Mouse (Mus musculus) adrenal gland, postnatal 14 days (tissue): ENCODE measurements around the gene Gm11634. TPM values are rescaled to one million over a fixed set of nuclear protein-coding genes. Genes with fewer than 3 reads are reported as not detected.

Source experiments
- DNase-seq: peaks from one replicate; pipeline ENCODE4 v3.0.0; 2021; ENCODE audit warnings: mixed read lengths
- total RNA-seq: library from RNA; stranded (reverse); gene quantifications from 2 replicates; pipeline ENCODE4 v1.2.3, GENCODE M21; 2021

The Gm11634 gene
- total RNA-seq, 1 experiment from 2014 or later: not detected

DNA sequence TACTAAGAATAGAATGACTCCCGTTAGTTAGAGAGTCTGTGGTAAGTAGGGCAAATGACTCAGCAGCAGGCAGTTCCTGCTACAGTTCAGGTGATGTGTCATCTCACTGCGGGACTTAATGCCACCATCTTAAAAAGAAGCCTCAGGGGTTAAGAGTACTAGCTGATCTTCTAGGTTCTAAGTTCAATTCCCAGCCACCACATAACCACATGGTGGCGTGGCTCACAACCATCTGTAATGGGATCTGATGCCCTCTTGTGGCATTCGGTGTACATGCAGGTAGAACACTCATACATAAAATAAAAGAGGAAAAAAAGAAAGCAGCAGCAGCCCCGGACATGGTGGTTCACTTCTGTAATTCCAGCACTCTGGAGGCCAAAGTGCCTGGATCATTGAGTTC lies 36.7 kb downstream of the Gm11634 start:
- DNase-seq: peak; percentile 65

DNA sequence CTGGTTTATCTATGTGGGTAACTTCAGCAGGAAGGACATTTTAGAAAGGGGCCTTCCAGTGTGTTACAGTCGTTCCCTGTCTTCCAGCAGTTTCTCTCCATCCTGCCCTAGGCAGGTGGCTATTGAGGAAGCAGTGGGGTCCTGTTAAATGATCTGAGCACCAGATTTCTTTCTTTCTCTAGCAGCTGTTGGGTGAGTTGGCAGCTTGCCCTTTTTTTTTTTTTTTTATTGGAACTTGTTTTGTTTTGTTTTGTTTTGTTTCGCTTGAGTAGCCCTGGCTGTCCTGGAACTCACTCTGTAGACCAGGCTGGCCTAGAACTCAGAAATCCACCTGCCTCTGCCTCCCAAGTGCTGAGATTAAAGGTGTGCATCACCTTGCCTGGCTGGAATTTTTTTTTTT lies 42.1 kb downstream of the Gm11634 start:
- DNase-seq: no peak

DNA sequence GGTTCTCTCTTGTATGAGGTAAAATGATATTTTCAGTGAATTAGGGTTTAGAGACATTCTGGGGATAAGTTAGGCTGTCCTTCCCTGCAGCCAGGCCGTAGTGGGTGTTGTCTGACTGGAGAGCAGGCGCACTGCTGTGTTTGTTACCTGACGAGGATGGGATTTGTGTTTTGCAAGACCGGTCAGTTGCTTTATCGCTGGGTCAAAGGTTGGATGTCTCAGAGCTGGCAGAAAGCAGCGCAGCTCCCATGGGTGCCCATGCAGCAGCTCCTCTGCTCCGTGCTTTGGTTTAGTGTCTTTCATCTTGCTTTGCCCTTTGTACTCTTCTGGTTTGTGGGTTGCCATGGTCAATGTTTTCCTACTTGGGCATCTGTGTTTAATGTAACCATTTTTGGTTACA lies 42.5 kb downstream of the Gm11634 start:
- DNase-seq: peak; percentile 32

DNA sequence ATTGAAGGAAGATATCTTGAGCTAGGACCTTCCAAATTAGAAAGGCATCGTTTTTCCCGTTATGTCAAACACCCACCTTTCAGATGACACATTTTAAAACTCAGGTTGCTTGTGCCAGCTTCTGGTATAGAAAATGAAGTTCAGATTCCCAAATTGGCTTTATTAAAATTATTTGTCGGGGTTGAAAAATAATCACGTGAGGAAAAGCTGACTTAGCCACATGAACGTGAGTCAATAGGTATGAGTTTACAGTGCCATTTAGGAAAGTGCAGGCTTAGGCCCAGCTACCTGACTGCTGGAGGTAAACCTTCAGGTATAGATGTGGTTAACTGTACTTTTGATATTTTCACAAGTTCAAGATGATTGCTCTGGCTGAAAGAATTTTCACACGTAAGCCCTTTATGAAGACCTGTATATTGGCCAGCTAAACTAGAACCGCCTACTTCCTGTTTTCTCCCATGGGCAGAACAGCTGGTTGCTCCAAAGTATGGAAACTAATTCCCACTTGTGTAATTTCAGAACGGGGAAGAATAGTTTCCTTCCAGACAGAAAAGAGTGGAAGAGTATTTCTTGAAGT lies 45.6 kb downstream of the Gm11634 start:
- DNase-seq: no peak

DNA sequence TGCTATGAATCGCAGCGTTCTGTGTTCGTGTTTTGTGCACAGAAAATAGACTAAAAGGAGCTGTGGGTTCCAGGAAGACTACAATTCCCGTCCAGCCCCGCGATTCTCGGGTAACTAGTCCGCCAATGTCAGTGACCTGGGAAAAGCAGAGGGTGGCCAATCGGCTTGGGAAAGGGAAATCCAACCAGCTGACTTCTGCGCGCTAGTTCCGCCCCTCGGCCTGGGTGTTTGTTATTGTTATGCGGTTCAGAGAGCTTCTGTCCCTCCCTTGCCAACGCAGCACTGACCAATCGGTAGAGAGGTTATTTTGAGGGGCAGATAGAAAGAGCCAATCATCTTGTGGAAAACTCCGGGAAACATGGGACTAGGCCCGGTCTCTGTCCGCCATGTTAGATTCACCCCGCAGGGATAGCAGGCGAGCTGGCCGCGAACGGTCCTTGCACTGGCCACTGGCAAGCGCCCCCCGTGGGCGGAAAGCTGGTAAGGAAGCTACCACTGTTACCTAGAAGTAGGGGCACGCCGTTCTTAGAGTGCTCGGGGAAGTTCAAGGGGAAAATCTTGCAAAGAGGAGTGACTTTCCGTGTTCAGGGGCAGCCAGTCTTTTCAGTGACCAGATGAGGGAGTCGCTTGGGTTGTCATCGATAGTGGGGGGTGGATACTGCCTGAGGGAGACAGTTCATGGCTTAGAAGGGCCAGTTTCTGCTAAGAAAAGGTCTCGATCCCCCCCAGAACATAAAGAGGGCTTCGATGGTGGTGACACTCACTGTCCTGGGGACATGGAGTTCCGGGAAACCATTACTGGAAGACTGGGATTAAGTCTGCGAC lies 46.4 kb downstream of the Gm11634 start:
- DNase-seq: peak; percentile 97

DNA sequence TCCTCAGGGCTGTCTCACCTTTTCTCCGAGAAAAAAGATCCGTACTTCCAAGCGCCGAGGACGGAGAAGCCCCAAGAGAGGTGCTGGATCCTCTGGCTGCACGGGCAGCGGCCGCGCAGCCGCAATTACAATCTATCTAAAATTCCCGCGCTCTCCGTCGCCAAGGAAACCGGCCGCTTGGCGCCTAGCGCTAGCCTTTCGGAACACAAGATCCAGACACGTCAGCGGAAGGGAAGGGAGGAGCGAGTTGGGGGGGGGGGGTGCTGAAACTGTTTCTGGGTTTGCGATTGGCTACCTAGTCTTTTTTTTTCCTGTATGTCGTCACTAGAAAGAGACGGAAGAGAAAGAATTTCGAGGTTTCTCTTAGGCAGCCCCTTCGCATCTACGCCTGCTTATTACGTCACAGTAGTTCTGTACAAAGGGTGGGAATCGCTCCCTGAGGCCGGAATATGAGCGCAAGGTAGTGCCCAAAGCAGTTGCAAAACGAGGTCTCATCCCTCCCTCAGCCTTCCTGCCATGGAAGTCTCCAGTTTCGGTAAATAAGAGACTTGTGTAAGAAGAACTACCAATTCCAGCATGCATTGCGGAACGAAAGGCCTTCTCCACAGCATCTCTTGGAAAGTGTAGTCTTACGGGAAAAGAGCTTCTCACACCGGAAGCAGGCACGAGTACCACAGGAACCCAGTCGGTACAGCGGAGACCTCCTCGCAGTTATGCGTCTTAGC lies 47.1 kb downstream of the Gm11634 start, which contains the start of the genes Brca1 and Nbr1:
TSS of gene Brca1 (minus strand) at position 205 of the 725 bp plus-strand sequence.
TSS of gene Nbr1 (plus strand) at position 399 of the 725 bp plus-strand sequence.
- DNase-seq: peak; percentile 96

DNA sequence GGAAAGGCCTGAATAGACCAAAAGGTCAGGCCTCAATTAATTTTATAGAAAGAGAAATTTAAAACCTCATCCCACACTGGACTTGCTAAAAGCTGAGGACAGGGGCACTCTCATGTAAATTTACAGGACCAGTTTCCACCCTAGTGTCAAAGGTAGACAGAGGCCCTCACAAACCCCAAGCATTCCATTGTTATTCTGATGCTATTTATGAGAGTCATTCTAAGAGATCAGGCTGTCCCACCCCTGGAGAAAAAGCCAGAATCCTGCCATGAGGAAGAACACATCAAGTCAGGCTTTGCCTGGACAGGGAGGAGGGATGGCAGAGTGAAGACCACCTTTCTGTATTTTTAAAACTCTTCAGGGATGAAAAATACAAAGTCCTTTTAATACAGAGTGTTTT lies 50.5 kb downstream of the Gm11634 start:
- DNase-seq: no peak

DNA sequence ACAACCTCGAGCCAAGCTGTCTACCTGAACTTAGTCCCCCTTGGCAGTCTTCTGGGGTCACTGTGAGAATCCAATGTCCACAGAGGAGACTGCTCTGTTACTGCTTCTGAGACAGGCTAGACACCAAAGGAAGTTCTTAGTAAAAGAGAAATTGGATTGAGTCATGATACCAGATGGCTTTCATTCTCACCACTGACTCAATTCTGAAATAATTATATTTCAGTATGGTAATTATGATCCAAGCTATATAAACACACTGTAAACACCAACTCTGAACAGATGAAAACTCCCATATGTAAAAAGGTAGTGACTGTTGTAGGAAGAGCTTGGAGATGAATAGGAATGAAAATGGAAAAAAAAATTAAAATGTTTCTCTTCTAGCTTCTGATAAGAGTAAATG lies 54.9 kb downstream of the Gm11634 start:
- DNase-seq: no peak

Other genes with a start within 250 kb of the Gm11634 start
- 8.4 and 26.4 TPM in 2 replicates for gene G6pc, start 231.7 kb downstream of the Gm11634 start, total RNA-seq
- 41.9 and 44.8 TPM in 2 replicates for gene Aarsd1, start 181.6 kb downstream of the Gm11634 start, total RNA-seq
- 3.9 and 6.0 TPM in 2 replicates for gene Gm27029, start 174.5 kb downstream of the Gm11634 start, total RNA-seq
- 19.6 and 20.9 TPM in 2 replicates for gene Rundc1, start 174.2 kb downstream of the Gm11634 start, total RNA-seq
- gene Ptges3l, start 173.9 kb downstream of the Gm11634 start, total RNA-seq: 3.2 and 5.3 TPM in 2 replicates
- gene Rpl27, start 157.0 kb downstream of the Gm11634 start, total RNA-seq: 98.3 and 102 TPM in 2 replicates
- 29.0 and 29.6 TPM in 2 replicates for gene Ifi35, start 150.8 kb downstream of the Gm11634 start, total RNA-seq
- gene Rnd2, start 134.3 kb downstream of the Gm11634 start, total RNA-seq: 8.9 and 9.6 TPM in 2 replicates
- 74.7 and 95.1 TPM in 2 replicates for gene Vat1, start 133.0 kb downstream of the Gm11634 start, total RNA-seq
- gene Brca1, start 47.3 kb downstream of the Gm11634 start, total RNA-seq: 4.9 and 6.6 TPM in 2 replicates
- gene Nbr1, start 47.1 kb downstream of the Gm11634 start, total RNA-seq: 128 and 130 TPM in 2 replicates
- 9.6 and 11.0 TPM in 2 replicates for gene Tmem106a, start 17.0 kb downstream of the Gm11634 start, total RNA-seq
- 22.9 and 26.6 TPM in 2 replicates for gene Rdm1, start 27.9 kb upstream of the Gm11634 start, total RNA-seq
- gene Arl4d, start 66.3 kb upstream of the Gm11634 start, total RNA-seq: 12.6 and 15.6 TPM in 2 replicates
- gene Dhx8, start 133.7 kb upstream of the Gm11634 start, total RNA-seq: 24.6 and 27.8 TPM in 2 replicates
- gene Etv4, start 186.1 kb upstream of the Gm11634 start, total RNA-seq: 3.0 and 3.6 TPM in 2 replicates